Mouse (Mus musculus) stomach, postnatal 0 days (tissue): Measurements from ENCODE around the gene Trpd52l3.

ENCODE experiments used
- CTCF ChIP-seq: IDR thresholded peaks from 2 replicates; pipeline ENCODE4 v1.5.1; 2016; ENCODE audit warnings: antibody characterized with exemption, low read depth, mild to moderate bottlenecking, moderate library complexity
- EP300 ChIP-seq: optimal IDR thresholded peaks from 2 replicates; pipeline ENCODE3; 2016; ENCODE audit warnings: antibody characterized with exemption

GRCm38 (mm10) chr19:30030636-30031467 lies 27.3 kb downstream of the Trpd52l3 start:
- TF ChIP-seq EP300 (no peak), CTCF (no peak)
